Mouse (Mus musculus) lung, embryonic 14.5 days (tissue): Measurements from ENCODE around the gene Hist1h3e. TPM values are rescaled to one million over a fixed set of nuclear protein-coding genes. Genes with fewer than 3 reads are reported as not detected.
"Not testable (repeated sequence)": the region's sequence is repeated elsewhere in the genome, so short reads cannot be mapped to it uniquely, and the experiment has no call there.

Experiments used
- ATAC-seq: fragments of 200-750 bp; cut with Nextera tagmentation; 2 replicates; pipeline ENCODE4 v1.8.0; 2017; ENCODE audit warnings: mild to moderate bottlenecking, moderate TSS enrichment, moderate library complexity; ENCODE audit not compliant: insufficient read depth
- DNase-seq: peaks from one replicate; pipeline ENCODE4 v3.0.0-alpha.2; 2015
- H3K27ac ChIP-seq: fragments of 300-500 bp; sonication (generic); 2 replicates; pipeline ENCODE4 v1.5.1; 2014; ENCODE audit warnings: low read depth, mild to moderate bottlenecking, moderate library complexity
- H3K27me3 ChIP-seq: fragments of 300-500 bp; sonication (generic); 2 replicates; pipeline ENCODE4 v1.6.1; 2014; ENCODE audit warnings: low read length, control low read depth; ENCODE audit not compliant: insufficient read depth
- H3K36me3 ChIP-seq: fragments of 300-500 bp; sonication (generic); 2 replicates; pipeline ENCODE4 v1.6.1; 2014; ENCODE audit warnings: control low read depth; ENCODE audit not compliant: insufficient read depth
- H3K4me1 ChIP-seq: fragments of 300-500 bp; sonication (generic); 2 replicates; pipeline ENCODE4 v1.6.1; 2014; ENCODE audit warnings: antibody characterized with exemption, control low read depth; ENCODE audit not compliant: insufficient read depth
- H3K4me2 ChIP-seq: fragments of 300-500 bp; sonication (generic); 2 replicates; pipeline ENCODE4 v1.6.1; 2014; ENCODE audit warnings: mild to moderate bottlenecking
- H3K4me3 ChIP-seq: fragments of 300-500 bp; sonication (generic); 2 replicates; pipeline ENCODE4 v1.5.1; 2014; ENCODE audit warnings: low read depth, low read length
- H3K9ac ChIP-seq: fragments of 300-500 bp; sonication (generic); 2 replicates; pipeline ENCODE4 v1.6.1; 2014
- H3K9me3 ChIP-seq: fragments of 300-500 bp; sonication (generic); 2 replicates; pipeline ENCODE4 v1.6.1; 2016; ENCODE audit warnings: low read depth, low read length, control low read depth
- CTCF ChIP-seq: IDR thresholded peaks from 2 replicates; pipeline ENCODE4 v1.5.1; 2016; ENCODE audit warnings: antibody characterized with exemption, low read depth
- WGBS: fragments of 180-500 bp; shearing (Covaris S2); extraction: QIAGEN DNeasy Blood & Tissue Kit; methylation state at CpG from one replicate; pipeline ENCODE4 v1.1.7; 2014; 5-methylcytosine and 5-hydroxymethylcytosine counted together
- polyA plus RNA-seq: library from polyadenylated mRNA; unstranded; fragments of >200 nt; fragmentation: Nextera tagmentation; extraction: Ambion mirVana; gene quantifications from 2 replicates; pipeline ENCODE4 v1.2.1, GENCODE M21; 2014

Gene Hist1h3e
- polyA plus RNA-seq, 1 experiment from 2014 or later = 10.6 TPM

DNA sequence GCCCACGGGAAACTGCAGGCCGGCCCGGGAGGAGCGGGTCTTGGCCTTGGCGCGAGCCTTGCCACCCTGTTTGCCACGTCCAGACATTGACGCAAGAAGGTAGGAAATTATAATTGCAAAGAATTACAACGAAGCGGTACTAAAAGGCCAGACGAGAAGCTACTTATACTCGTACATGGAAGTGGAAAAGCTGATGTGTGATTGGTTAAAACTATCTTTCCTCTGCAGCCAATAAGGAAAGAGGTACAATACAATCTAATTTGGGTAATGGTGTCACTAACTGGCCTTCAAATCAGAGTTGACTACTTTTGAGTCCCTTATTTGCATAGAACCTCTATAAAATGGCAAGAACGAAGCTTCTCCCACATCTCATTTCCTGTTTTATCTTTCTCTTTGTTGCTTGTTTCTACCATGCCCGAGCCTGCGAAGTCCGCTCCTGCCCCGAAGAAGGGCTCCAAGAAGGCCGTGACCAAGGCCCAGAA, 8.9 kb upstream of the Hist1h3e start, which contains the start of the genes Hist1h2ae and Hist1h2bg:
Gene Hist1h2ae, minus strand, starts transcription at position 199 of the 482 bp plus-strand sequence.
Gene Hist1h2bg, plus strand, starts transcription at position 375 of the 482 bp plus-strand sequence.
- 0% methylated on average over 18 of the region's 18 CpGs for WGBS
- Histone ChIP-seq H3K9me3 (no peaks in the 10 kb centered on the region), H3K27me3 (no peaks in the 10 kb centered on the region), H3K4me3 (peak within 1 kb of the TSS; percentile 45), H3K9ac (peak within 1 kb of the TSS; percentile 82), H3K4me2 (peak within 1 kb of the TSS; percentile 87), H3K4me1 (no peaks in the 10 kb centered on the region), H3K27ac (peak within 1 kb of the TSS; percentile 99), H3K36me3 (no peaks in the 10 kb centered on the region)
- DNase-seq = peak; percentile 94
- no peak for TF ChIP-seq CTCF
- peak; percentile 89 for ATAC-seq

DNA sequence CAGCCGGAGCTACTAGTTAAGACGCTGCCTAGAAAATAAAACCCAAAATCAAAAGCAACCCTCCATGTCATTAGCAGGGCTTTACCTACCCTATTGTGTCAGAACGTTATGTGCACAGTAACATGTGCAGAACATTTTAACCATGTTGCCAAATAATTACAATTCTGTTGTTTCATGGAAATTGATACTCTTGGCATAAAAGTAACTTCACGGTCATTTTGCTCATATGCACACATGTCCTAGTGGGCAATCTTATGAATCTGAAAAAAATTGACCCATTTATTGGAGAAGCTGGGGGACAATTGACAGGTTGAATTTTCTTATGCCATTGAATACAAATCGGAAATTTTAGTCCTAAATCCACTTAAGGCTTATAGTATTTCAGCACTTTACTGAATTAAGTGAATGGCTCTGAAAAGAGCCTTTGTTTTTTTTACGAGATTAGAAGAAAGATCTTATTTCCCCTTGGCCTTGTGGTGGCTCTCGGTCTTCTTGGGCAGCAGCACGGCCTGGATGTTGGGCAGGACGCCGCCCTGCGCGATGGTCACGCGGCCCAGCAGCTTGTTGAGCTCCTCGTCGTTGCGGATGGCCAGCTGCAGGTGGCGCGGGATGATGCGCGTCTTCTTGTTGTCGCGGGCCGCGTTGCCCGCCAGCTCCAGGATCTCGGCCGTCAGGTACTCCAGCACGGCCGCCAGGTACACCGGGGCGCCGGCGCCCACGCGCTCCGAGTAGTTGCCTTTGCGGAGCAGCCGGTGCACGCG, 8.3 kb upstream of the Hist1h3e start:
- WGBS = 2% methylated on average over 21 of the region's 41 CpGs
- Histone ChIP-seq H3K4me2 (peak overlapping the region; percentile 87), H3K27ac (peak overlapping the region; percentile 99), H3K4me3 (peak overlapping the region; percentile 45), H3K9ac (peak overlapping the region; percentile 55)
- ATAC-seq, H3K9me3 ChIP-seq, H3K36me3 ChIP-seq, H3K4me1 ChIP-seq, H3K27me3 ChIP-seq: not testable (repeated sequence)
- DNase-seq = peak; percentile 64

- no peaks in the 10 kb centered on the region for H3K4me1 ChIP-seq
- H3K27me3 ChIP-seq = no peaks in the 10 kb centered on the region
- no peak for TF ChIP-seq CTCF
- 84% methylated on average over 2 of the region's 2 CpGs for WGBS
- peak overlapping the region; percentile 97 for H3K27ac ChIP-seq
- H3K36me3 ChIP-seq = no peaks in the 10 kb centered on the region
- no peaks in the 10 kb centered on the region for H3K9me3 ChIP-seq
- H3K4me2 ChIP-seq = no peak overlapping the region
- no peak overlapping the region for H3K9ac ChIP-seq
- H3K4me3 ChIP-seq = no peak overlapping the region
- DNase-seq = no peak
- ATAC-seq = no peak
Measured at GRCm38 (mm10) chr13:23564482-23564881, 2.3 kb upstream of the Hist1h3e start.

GRCm38 (mm10) chr13:23562699-23563462, 712 bp upstream of the Hist1h3e start:
- peak overlapping the region; percentile 42 for H3K9ac ChIP-seq
- peak; percentile 63 for TF ChIP-seq CTCF
- no peaks in the 10 kb centered on the region for H3K36me3 ChIP-seq
- H3K4me3 ChIP-seq = peak overlapping the region; percentile 37
- peak overlapping the region; percentile 97 for H3K27ac ChIP-seq
- peak; percentile 60 for ATAC-seq
- DNase-seq = peak; percentile 89
- no peaks in the 10 kb centered on the region for H3K9me3 ChIP-seq
- peak overlapping the region; percentile 72 for H3K4me2 ChIP-seq
- WGBS = 2% methylated on average over 18 of the region's 18 CpGs
- no peaks in the 10 kb centered on the region for H3K4me1 ChIP-seq
- no peaks in the 10 kb centered on the region for H3K27me3 ChIP-seq

- not testable (repeated sequence) for DNase-seq, ATAC-seq, H3K4me1 ChIP-seq, H3K27me3 ChIP-seq, H3K36me3 ChIP-seq, H3K9me3 ChIP-seq
- peak overlapping the region; percentile 43; the same call in 1 of the 2 replicates for H3K9ac ChIP-seq
- 0% methylated on average over 2 of the region's 5 CpGs for WGBS
- H3K27ac ChIP-seq = peak overlapping the region; percentile 97
- peak overlapping the region; percentile 37 for H3K4me3 ChIP-seq
- peak overlapping the region; percentile 72 for H3K4me2 ChIP-seq
Measured at GRCm38 (mm10) chr13:23561531-23561882, 662 bp downstream of the Hist1h3e start.

DNA sequence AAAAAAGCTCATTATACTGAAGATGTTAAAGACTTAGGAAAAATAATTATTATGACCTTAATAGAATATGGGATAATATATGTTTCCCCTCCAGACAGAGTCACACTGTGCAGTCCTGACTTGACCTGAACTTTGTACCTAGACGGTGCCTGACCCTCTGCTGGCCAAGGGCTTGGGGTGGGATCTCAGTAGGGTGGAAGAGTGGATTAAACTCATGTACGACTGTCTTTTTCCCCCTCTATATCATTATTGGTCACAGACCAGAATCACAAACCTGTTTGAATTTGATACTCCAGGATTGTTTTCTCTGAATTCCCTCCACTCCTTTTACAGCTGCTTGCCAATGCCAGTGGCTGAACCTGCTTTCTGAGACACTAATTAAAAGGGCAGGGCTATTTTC, 1.5 kb downstream of the Hist1h3e start:
- H3K4me1 ChIP-seq, H3K36me3 ChIP-seq, ATAC-seq, H3K27me3 ChIP-seq, H3K9me3 ChIP-seq: not testable (repeated sequence)
- H3K4me3 ChIP-seq = peak overlapping the region; percentile 3; the same call in 1 of the 2 replicates
- peak; percentile 29 for DNase-seq
- peak overlapping the region; percentile 21; the same call in 1 of the 2 replicates for H3K9ac ChIP-seq
- WGBS = 19% methylated on average over 2 of the region's 2 CpGs
- H3K4me2 ChIP-seq = peak overlapping the region; percentile 41
- H3K27ac ChIP-seq = peak overlapping the region; percentile 75; the same call in 1 of the 2 replicates

DNA sequence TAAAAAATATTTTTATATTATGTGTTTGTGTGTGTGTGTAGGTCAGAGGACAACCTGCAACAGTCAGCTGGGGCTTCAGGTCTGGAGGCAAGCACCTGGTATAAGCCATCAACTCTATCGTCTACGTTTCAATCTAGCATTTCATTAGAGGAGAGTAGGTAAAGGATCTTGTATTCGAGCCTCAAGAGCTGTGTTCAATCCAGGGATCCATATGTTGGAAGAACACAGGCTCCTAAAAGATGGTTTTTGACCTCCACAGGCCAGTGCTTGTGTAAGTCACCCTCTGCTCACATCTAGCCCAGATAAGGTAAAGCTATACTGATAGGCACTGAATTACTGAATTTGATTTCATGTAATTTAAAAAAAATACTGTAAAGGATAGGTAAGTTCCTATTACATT, 5.3 kb downstream of the Hist1h3e start:
- no peak for ATAC-seq
- Histone ChIP-seq H3K36me3 (no peaks in the 10 kb centered on the region), H3K9ac (0 out of 2 replicates have a peak overlapping the region, but pooled peaks have one; percentile 17), H3K4me2 (peak overlapping the region; percentile 85), H3K4me1 (peaks cover 8% of the 10 kb centered on the region), H3K4me3 (peak overlapping the region; percentile 50; the same call in 1 of the 2 replicates), H3K27me3 (no peaks in the 10 kb centered on the region), H3K9me3 (no peaks in the 10 kb centered on the region), H3K27ac (peak overlapping the region; percentile 100)
- WGBS = 69% methylated on average over 3 of the region's 3 CpGs
- no peak for TF ChIP-seq CTCF
- no peak for DNase-seq
